Mouse (Mus musculus) left cerebral cortex, postnatal 4 days (tissue): ENCODE data around the gene Denr. TPM values are rescaled to one million over a fixed set of nuclear protein-coding genes. Genes with fewer than 3 reads are reported as not detected.

Source experiments
- DNase-seq: peaks from one replicate; pipeline ENCODE4 v3.0.0-alpha.2; 2022
- intact Hi-C: fragments of 180-260 bp; cut with DNase I; formaldehyde crosslinking; loops from one replicate; pipeline ENCODE4 v1.15.1; 2025
- total RNA-seq, 2 experiments: library from RNA; stranded (reverse); gene quantifications; 2 replicates each; pipeline ENCODE4 v1.2.3; 2021

Gene Denr
- 10 to 100 TPM; 69.6 to 75.8 TPM for total RNA-seq

- DNase-seq, result peak; percentile 100
- intact Hi-C loops, result loop anchor here (2.0 to 10.0 kb wide), 2 partner anchors 82 to 158 kb away; partner anchors contain the start of genes Kntc1 and Rsrc2
Measured at GRCm38 (mm10) chr5:123906976-123907630, at the start of gene Denr. Denr (plus strand) TSS chr5:123907175.

GRCm38 (mm10) chr5:123858798-123859197 is 48.2 kb upstream of the Denr start:
- intact Hi-C loops, result no loop called here
- DNase-seq, result no peak

- no peak for DNase-seq
Measured at GRCm38 (mm10) chr5:123862374-123863350, 44.3 kb upstream of the Denr start.

GRCm38 (mm10) chr5:123863934-123864333 is 43.0 kb upstream of the Denr start:
- no peak for DNase-seq
- intact Hi-C loops, result no loop called here

More at GRCm38 (mm10) chr5:123862374-123863350, 44.3 kb upstream of the Denr start:
- intact Hi-C loops, result no loop called here

- no peak for DNase-seq
- intact Hi-C loops, result no loop called here
Measured at GRCm38 (mm10) chr5:123865365-123865764, 41.6 kb upstream of the Denr start, which contains the start of gene Hcar2. Hcar2 (minus strand) TSS chr5:123865499.

GRCm38 (mm10) chr5:123866457-123866856 is 40.5 kb upstream of the Denr start:
- intact Hi-C loops, result no loop called here
- DNase-seq, result no peak

- intact Hi-C loops, result no loop called here
Measured at GRCm38 (mm10) chr5:123869615-123870014, 37.4 kb upstream of the Denr start.

GRCm38 (mm10) chr5:123874177-123874576 is 32.8 kb upstream of the Denr start:
- intact Hi-C loops, result no loop called here

More at GRCm38 (mm10) chr5:123869615-123870014, 37.4 kb upstream of the Denr start:
- DNase-seq, result no peak

GRCm38 (mm10) chr5:123878056-123878455 is 28.9 kb upstream of the Denr start:
- intact Hi-C loops, result no loop called here
- DNase-seq, result no peak

More at GRCm38 (mm10) chr5:123874177-123874576, 32.8 kb upstream of the Denr start:
- DNase-seq, result no peak

GRCm38 (mm10) chr5:123879928-123880327 is 27.0 kb upstream of the Denr start, which contains the start of gene Hcar1:
Hcar1 (minus strand) TSS chr5:123880020.
- no peak for DNase-seq
- intact Hi-C loops, result no loop called here

GRCm38 (mm10) chr5:123880778-123881177 is 26.2 kb upstream of the Denr start:
- intact Hi-C loops, result no loop called here
- DNase-seq, result no peak

- DNase-seq, result no peak
- intact Hi-C loops, result no loop called here
Measured at GRCm38 (mm10) chr5:123883891-123884290, 23.1 kb upstream of the Denr start.

- intact Hi-C loops, result no loop called here
Measured at GRCm38 (mm10) chr5:123884332-123884731, 22.6 kb upstream of the Denr start.

GRCm38 (mm10) chr5:123886365-123886764 is 20.6 kb upstream of the Denr start:
- DNase-seq, result no peak
- intact Hi-C loops, result no loop called here

More at GRCm38 (mm10) chr5:123884332-123884731, 22.6 kb upstream of the Denr start:
- no peak for DNase-seq

- intact Hi-C loops, result no loop called here
- no peak for DNase-seq
Measured at GRCm38 (mm10) chr5:123890312-123890711, 16.7 kb upstream of the Denr start.

GRCm38 (mm10) chr5:123890987-123891386 is 16.0 kb upstream of the Denr start:
- no peak for DNase-seq
- intact Hi-C loops, result no loop called here

- intact Hi-C loops, result no loop called here
- DNase-seq, result no peak
Measured at GRCm38 (mm10) chr5:123891669-123892068, 15.3 kb upstream of the Denr start.

GRCm38 (mm10) chr5:123893520-123893919 is 13.5 kb upstream of the Denr start:
- intact Hi-C loops, result no loop called here
- no peak for DNase-seq

- no peak for DNase-seq
- intact Hi-C loops, result no loop called here
Measured at GRCm38 (mm10) chr5:123896395-123896794, 10.6 kb upstream of the Denr start.

GRCm38 (mm10) chr5:123897352-123897751 is 9.6 kb upstream of the Denr start:
- intact Hi-C loops, result no loop called here
- no peak for DNase-seq

GRCm38 (mm10) chr5:123904059-123904672 is 2.8 kb upstream of the Denr start:
- intact Hi-C loops, result loop anchor here (10.0 kb wide), 1 partner anchor 79 kb away; no protein-coding TSS in a partner anchor
- DNase-seq, result no peak
